Mouse (Mus musculus): ENCODE measurements around the gene Klf14. TPM values are rescaled to one million over a fixed set of nuclear protein-coding genes. Genes with fewer than 3 reads are reported as not detected.
A peak's percentile ranks its signal among the peaks of the same experiment; 100 is the strongest.

The Klf14 gene
- polyA plus RNA-seq, 1 experiment from 2014 or later, result 0.14 TPM

DNA sequence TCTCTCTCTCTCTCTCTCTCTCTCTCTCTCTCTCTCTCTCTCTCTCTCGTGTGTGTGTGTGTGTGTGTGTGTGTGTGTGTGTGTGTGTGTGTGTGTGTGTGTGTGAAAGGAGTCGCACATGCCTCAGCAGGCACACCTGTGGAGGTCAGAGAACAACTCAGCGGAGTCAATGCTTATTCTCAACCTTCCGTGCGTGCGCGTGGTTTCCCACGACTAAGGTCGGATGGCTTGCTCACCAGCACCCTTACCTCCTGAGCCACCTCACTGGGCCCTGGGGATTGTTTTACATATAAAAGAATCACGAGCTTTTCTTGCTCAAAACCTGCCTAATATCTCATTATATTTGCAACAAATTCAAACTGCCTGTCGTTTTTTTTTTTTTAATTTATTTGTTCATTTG is 37.1 kb downstream of the Klf14 start:
- H3K4me3 ChIP-seq, result no peak overlapping the region
- 61% methylated on average over 10 of the region's 11 CpGs for WGBS

DNA sequence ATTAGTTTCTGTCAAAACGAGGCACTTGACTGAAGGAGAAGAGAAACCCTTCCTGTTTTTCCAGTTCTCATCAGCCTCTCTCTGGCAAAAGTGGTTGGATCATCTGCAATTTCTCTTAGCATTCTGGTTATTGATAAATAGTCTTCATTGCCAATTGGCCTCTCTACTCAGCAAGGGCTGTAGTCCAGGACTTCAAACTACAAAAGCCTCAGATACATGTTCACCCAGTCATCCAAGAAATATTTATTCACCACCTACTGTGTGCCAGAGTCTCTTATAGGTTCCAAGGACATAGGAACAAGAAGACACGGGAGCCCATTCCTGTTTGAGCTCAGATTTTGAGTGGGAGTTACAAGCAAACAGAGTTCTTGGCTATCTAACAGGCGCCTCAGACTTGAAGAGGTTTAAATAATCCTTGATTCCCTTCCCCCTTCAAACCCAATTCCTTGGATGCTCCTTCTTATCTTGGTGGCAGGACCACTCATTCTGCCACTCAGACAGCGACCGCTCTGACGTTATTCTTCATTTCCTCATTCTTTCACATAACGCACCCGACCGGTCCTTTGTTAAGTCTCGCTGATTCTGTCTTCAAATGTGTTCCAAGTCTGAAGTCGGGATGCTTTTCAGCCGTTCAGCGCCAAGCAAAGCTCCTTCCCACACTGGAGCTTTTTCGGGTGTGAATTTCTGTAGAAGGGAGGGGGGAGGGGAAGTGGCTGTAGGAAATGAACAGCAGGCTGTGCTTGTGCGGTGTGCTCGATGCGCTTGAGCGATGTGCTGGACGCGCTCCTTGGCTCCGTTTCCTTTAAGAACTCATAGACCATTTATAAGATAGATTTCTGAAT is 37.8 kb downstream of the Klf14 start:
- Histone ChIP-seq H3K36me3 (no peaks in the 10 kb centered on the region), H3K4me1 (peaks cover 10% of the 10 kb centered on the region), H3K4me3 (peak overlapping the region; percentile 30), H3K27ac (replicated peaks) (peak overlapping the region; percentile 74), H3K27me3 (no peaks in the 10 kb centered on the region), H3K9ac (replicated peaks) (peak overlapping the region; percentile 18), H3K9me3 (no peaks in the 10 kb centered on the region), H3K4me2 (replicated peaks) (peak overlapping the region; percentile 41)
- 26% methylated on average over 21 of the region's 21 CpGs for WGBS
- ATAC-seq (replicated peaks), result peak; percentile 75

More for the DNA sequence above, 37.1 kb downstream of the Klf14 start:
- Histone ChIP-seq H3K36me3 (no peaks in the 10 kb centered on the region), H3K4me2 (replicated peaks) (0 out of 2 replicates have a peak overlapping the region, but pooled peaks have one; percentile 41), H3K4me1 (peaks cover 10% of the 10 kb centered on the region), H3K9ac (replicated peaks) (no peak overlapping the region), H3K9me3 (no peaks in the 10 kb centered on the region), H3K27ac (replicated peaks) (no peak overlapping the region), H3K27me3 (no peaks in the 10 kb centered on the region)
- ATAC-seq (replicated peaks), result no peak

DNA sequence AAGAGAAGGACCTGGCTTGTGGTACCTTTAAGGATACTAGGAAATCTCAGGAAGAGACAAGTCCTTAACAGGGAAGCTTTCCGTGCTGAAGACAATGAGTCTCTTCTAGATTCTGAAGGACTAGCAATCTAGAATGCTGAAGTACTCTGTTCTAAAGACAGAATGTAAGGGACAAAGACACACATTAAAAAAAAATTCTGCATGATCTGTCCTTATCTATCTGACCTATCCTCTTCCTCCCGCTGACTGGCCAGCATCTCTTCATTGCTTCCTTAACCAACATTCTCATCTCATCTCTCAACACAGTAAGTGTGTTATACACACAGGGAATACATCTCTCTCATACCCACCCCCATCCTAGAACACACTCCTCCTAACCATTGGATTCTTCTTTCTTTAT is 43.4 kb downstream of the Klf14 start, which contains the start of gene Tsga13:
Tsga13 (minus strand) TSS at position 101 of the 400 bp plus-strand sequence.
- H3K27me3 ChIP-seq, result no peaks in the 10 kb centered on the region
- no peak for ATAC-seq (replicated peaks)
- WGBS, result 94% methylated on average over 2 of the region's 2 CpGs

DNA sequence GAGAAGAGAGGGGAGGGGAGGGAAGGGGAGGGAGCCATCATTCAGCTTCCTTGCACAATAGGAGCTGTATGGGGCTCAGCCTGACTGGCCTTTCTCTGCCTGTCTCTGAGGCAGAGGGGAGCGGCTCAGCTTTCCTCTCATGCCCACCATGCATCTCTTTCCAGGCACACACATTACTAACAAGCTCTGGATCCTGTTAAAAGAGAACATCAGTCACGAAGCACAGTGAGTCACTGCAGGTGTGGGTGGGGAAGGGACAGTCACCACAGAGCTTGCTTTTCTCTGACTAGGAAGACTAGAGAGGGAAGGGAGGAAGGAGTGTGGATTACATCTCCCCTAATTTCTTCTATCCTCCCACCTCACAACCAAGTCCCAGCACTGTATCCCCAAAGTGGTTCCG is 50.9 kb downstream of the Klf14 start:
- Histone ChIP-seq H3K27ac (replicated peaks) (no peak overlapping the region; the same call in 1 of the 2 replicates), H3K4me3 (no peak overlapping the region), H3K9ac (replicated peaks) (no peak overlapping the region), H3K27me3 (no peaks in the 10 kb centered on the region), H3K9me3 (no peaks in the 10 kb centered on the region), H3K36me3 (no peaks in the 10 kb centered on the region), H3K4me2 (replicated peaks) (no peak overlapping the region), H3K4me1 (peaks cover 4% of the 10 kb centered on the region; the same call in 1 of the 2 replicates)
- WGBS, result 34% methylated on average over 3 of the region's 3 CpGs
- ATAC-seq (replicated peaks), result no peak

More for the DNA sequence above, 43.4 kb downstream of the Klf14 start, which contains the start of gene Tsga13:
- no peaks in the 10 kb centered on the region for H3K9me3 ChIP-seq
- no peak within 1 kb of the TSS for H3K9ac ChIP-seq (replicated peaks)
- H3K4me3 ChIP-seq, result no peak within 1 kb of the TSS
- H3K36me3 ChIP-seq, result no peaks in the 10 kb centered on the region
- no peak within 1 kb of the TSS for H3K27ac ChIP-seq (replicated peaks)
- H3K4me2 ChIP-seq (replicated peaks), result no peak within 1 kb of the TSS
- peaks cover 2% of the 10 kb centered on the region; the same call in 1 of the 2 replicates for H3K4me1 ChIP-seq

Other genes starting within 250 kb of the Klf14 start
- gene Mest, start 235.5 kb downstream of the Klf14 start, polyA plus RNA-seq (2015; fragmentation: Nextera tagmentation; extraction: Ambion mirVana), result 313 and 315 TPM in 2 replicates
- 25.6 and 27.2 TPM in 2 replicates for gene Copg2, start 62.3 kb downstream of the Klf14 start, polyA plus RNA-seq (2015; fragmentation: Nextera tagmentation; extraction: Ambion mirVana)
- 0.23 and 0.51 TPM in 2 replicates for gene Tsga13, start 43.5 kb downstream of the Klf14 start, polyA plus RNA-seq (2015; fragmentation: Nextera tagmentation; extraction: Ambion mirVana)

Data from forebrain, embryonic 15.5 days (tissue).